Mouse (Mus musculus): ENCODE measurements around the gene Olfm2. TPM values are rescaled to one million over a fixed set of nuclear protein-coding genes. Genes with fewer than 3 reads are reported as not detected.
A peak's percentile ranks its signal among the peaks of the same experiment; 100 is the strongest.
"Not testable (repeated sequence)": the region's sequence is repeated elsewhere in the genome, so short reads cannot be mapped to it uniquely, and the experiment has no call there.

Gene Olfm2
- polyA plus RNA-seq, 1 experiment from 2014 or later, result 7.1 TPM

GRCm38 (mm10) chr9:20715332-20715731, 30.8 kb downstream of the Olfm2 start:
- H3K4me1 ChIP-seq, result no peaks in the 10 kb centered on the region
- WGBS, result 73% methylated on average over 7 of the region's 7 CpGs
- H3K4me2 ChIP-seq, result no peak overlapping the region
- H3K27ac ChIP-seq, result no peak overlapping the region
- H3K9me3 ChIP-seq (replicated peaks), result no peaks in the 10 kb centered on the region
- no peak for ATAC-seq (replicated peaks; ENCODE audit: low FRiP score)
- H3K27me3 ChIP-seq, result no peaks in the 10 kb centered on the region
- no peaks in the 10 kb centered on the region for H3K36me3 ChIP-seq
- no peak overlapping the region for H3K9ac ChIP-seq
- no peak overlapping the region for H3K4me3 ChIP-seq (replicated peaks)

GRCm38 (mm10) chr9:20713478-20713987, 32.6 kb downstream of the Olfm2 start:
- WGBS, result 25% methylated on average over 7 of the region's 11 CpGs

GRCm38 (mm10) chr9:20712934-20713477, 33.1 kb downstream of the Olfm2 start:
- H3K27ac ChIP-seq, result no peak overlapping the region
- no peak for ATAC-seq (replicated peaks; ENCODE audit: low FRiP score)
- no peak overlapping the region for H3K9ac ChIP-seq
- no peak overlapping the region for H3K4me3 ChIP-seq (replicated peaks)
- no peaks in the 10 kb centered on the region for H3K4me1 ChIP-seq
- WGBS, result 56% methylated on average over 5 of the region's 5 CpGs
- H3K36me3 ChIP-seq, result no peaks in the 10 kb centered on the region
- H3K4me2 ChIP-seq, result no peak overlapping the region
- no peaks in the 10 kb centered on the region for H3K9me3 ChIP-seq (replicated peaks)
- H3K27me3 ChIP-seq, result no peaks in the 10 kb centered on the region

More at GRCm38 (mm10) chr9:20713478-20713987, 32.6 kb downstream of the Olfm2 start:
- H3K4me1 ChIP-seq, result no peaks in the 10 kb centered on the region
- H3K27me3 ChIP-seq, result no peaks in the 10 kb centered on the region
- no peak overlapping the region for H3K4me2 ChIP-seq
- ATAC-seq (replicated peaks; ENCODE audit: low FRiP score), result no peak
- H3K9ac ChIP-seq, result no peak overlapping the region
- H3K27ac ChIP-seq, result no peak overlapping the region
- no peak overlapping the region for H3K4me3 ChIP-seq (replicated peaks)
- no peaks in the 10 kb centered on the region for H3K36me3 ChIP-seq
- no peaks in the 10 kb centered on the region for H3K9me3 ChIP-seq (replicated peaks)

- 86% methylated on average over 3 of the region's 3 CpGs for WGBS
- no peak overlapping the region for H3K27ac ChIP-seq
- H3K27me3 ChIP-seq, result no peaks in the 10 kb centered on the region
- H3K4me3 ChIP-seq (replicated peaks), result no peak overlapping the region
- no peak overlapping the region for H3K9ac ChIP-seq
- no peaks in the 10 kb centered on the region for H3K4me1 ChIP-seq
- no peaks in the 10 kb centered on the region for H3K36me3 ChIP-seq
- no peak for ATAC-seq (replicated peaks; ENCODE audit: low FRiP score)
- no peaks in the 10 kb centered on the region for H3K9me3 ChIP-seq (replicated peaks)
- H3K4me2 ChIP-seq, result no peak overlapping the region
These were observed 35.7 kb downstream of the Olfm2 start for GRCm38 (mm10) chr9:20710471-20710870.

- Histone ChIP-seq H3K4me3 (replicated peaks) (no peak overlapping the region), H3K36me3 (no peaks in the 10 kb centered on the region), H3K9me3 (replicated peaks) (no peaks in the 10 kb centered on the region), H3K27ac (no peak overlapping the region), H3K9ac (no peak overlapping the region), H3K4me2 (no peak overlapping the region), H3K27me3 (no peaks in the 10 kb centered on the region), H3K4me1 (no peaks in the 10 kb centered on the region)
- ATAC-seq (replicated peaks; ENCODE audit: low FRiP score), result no peak
- 33% methylated on average over 4 of the region's 4 CpGs for WGBS
These were observed 40.2 kb downstream of the Olfm2 start for GRCm38 (mm10) chr9:20705981-20706380.

- Histone ChIP-seq H3K27me3 (no peaks in the 10 kb centered on the region), H3K4me2 (no peak overlapping the region), H3K9ac (no peak overlapping the region), H3K9me3 (replicated peaks) (no peaks in the 10 kb centered on the region), H3K4me3 (replicated peaks) (no peak overlapping the region), H3K27ac (no peak overlapping the region), H3K4me1 (no peaks in the 10 kb centered on the region), H3K36me3 (no peaks in the 10 kb centered on the region)
- ATAC-seq (replicated peaks; ENCODE audit: low FRiP score), result no peak
These were observed 40.7 kb downstream of the Olfm2 start for GRCm38 (mm10) chr9:20705420-20705819.

GRCm38 (mm10) chr9:20703832-20704380, 42.2 kb downstream of the Olfm2 start:
- no peak overlapping the region for H3K27ac ChIP-seq
- no peak overlapping the region for H3K9ac ChIP-seq
- no peak for ATAC-seq (replicated peaks; ENCODE audit: low FRiP score)
- no peaks in the 10 kb centered on the region for H3K27me3 ChIP-seq
- WGBS, result 57% methylated on average over 8 of the region's 8 CpGs
- no peak overlapping the region for H3K4me2 ChIP-seq
- H3K36me3 ChIP-seq, result no peaks in the 10 kb centered on the region
- no peak overlapping the region for H3K4me3 ChIP-seq (replicated peaks)
- H3K4me1 ChIP-seq, result no peaks in the 10 kb centered on the region
- no peaks in the 10 kb centered on the region for H3K9me3 ChIP-seq (replicated peaks)

GRCm38 (mm10) chr9:20697466-20697865, 48.7 kb downstream of the Olfm2 start:
- H3K27me3 ChIP-seq, result peaks cover 14% of the 10 kb centered on the region
- no peaks in the 10 kb centered on the region for H3K36me3 ChIP-seq
- no peak overlapping the region for H3K4me3 ChIP-seq (replicated peaks)
- H3K9me3 ChIP-seq (replicated peaks), result no peaks in the 10 kb centered on the region
- no peak overlapping the region for H3K27ac ChIP-seq
- no peak overlapping the region for H3K4me2 ChIP-seq
- WGBS, result 31% methylated on average over 8 of the region's 8 CpGs
- H3K9ac ChIP-seq, result no peak overlapping the region
- H3K4me1 ChIP-seq, result peaks cover 13% of the 10 kb centered on the region
- ATAC-seq (replicated peaks; ENCODE audit: low FRiP score), result no peak

GRCm38 (mm10) chr9:20696107-20696712, 49.9 kb downstream of the Olfm2 start:
- H3K4me2 ChIP-seq, result no peak overlapping the region
- no peak overlapping the region for H3K4me3 ChIP-seq (replicated peaks)
- no peak overlapping the region for H3K9ac ChIP-seq
- peaks cover 14% of the 10 kb centered on the region for H3K27me3 ChIP-seq
- no peaks in the 10 kb centered on the region for H3K9me3 ChIP-seq (replicated peaks)
- no peak for ATAC-seq (replicated peaks; ENCODE audit: low FRiP score)
- no peaks in the 10 kb centered on the region for H3K36me3 ChIP-seq
- WGBS, result 83% methylated on average over 5 of the region's 5 CpGs
- H3K4me1 ChIP-seq, result peaks cover 13% of the 10 kb centered on the region
- H3K27ac ChIP-seq, result no peak overlapping the region

GRCm38 (mm10) chr9:20694721-20695235, 51.4 kb downstream of the Olfm2 start:
- Histone ChIP-seq H3K4me1 (peaks cover 17% of the 10 kb centered on the region), H3K27ac (no peak overlapping the region), H3K9ac (peak overlapping the region; percentile 8), H3K36me3 (no peaks in the 10 kb centered on the region), H3K9me3 (replicated peaks) (no peaks in the 10 kb centered on the region), H3K27me3 (peaks cover 14% of the 10 kb centered on the region), H3K4me3 (replicated peaks) (peak overlapping the region; percentile 37), H3K4me2 (peak overlapping the region; percentile 64)
- 3% methylated on average over 25 of the region's 25 CpGs for WGBS
- no peak for ATAC-seq (replicated peaks; ENCODE audit: low FRiP score)

GRCm38 (mm10) chr9:20692863-20693262, 53.3 kb downstream of the Olfm2 start:
- Histone ChIP-seq H3K4me1 (peaks cover 21% of the 10 kb centered on the region), H3K27ac (no peak overlapping the region), H3K4me2 (no peak overlapping the region), H3K9ac (no peak overlapping the region), H3K27me3 (peaks cover 14% of the 10 kb centered on the region), H3K4me3 (replicated peaks) (no peak overlapping the region), H3K36me3 (no peaks in the 10 kb centered on the region), H3K9me3 (replicated peaks) (no peaks in the 10 kb centered on the region)
- WGBS, result 93% methylated on average over 3 of the region's 3 CpGs
- no peak for ATAC-seq (replicated peaks; ENCODE audit: low FRiP score)

- H3K27ac ChIP-seq; H3K9ac ChIP-seq; H3K4me2 ChIP-seq; ATAC-seq (replicated peaks; ENCODE audit: low FRiP score); H3K9me3 ChIP-seq (replicated peaks); H3K4me3 ChIP-seq (replicated peaks); H3K36me3 ChIP-seq: not testable (repeated sequence)
- H3K27me3 ChIP-seq, result peaks cover 10% of the 10 kb centered on the region
- peaks cover 16% of the 10 kb centered on the region for H3K4me1 ChIP-seq
- WGBS, result 88% methylated on average over 2 of the region's 2 CpGs
These were observed 55.7 kb downstream of the Olfm2 start for GRCm38 (mm10) chr9:20690449-20690848.
